Mouse (Mus musculus) ES-E14 (cell line): Measurements from ENCODE around the gene Tceal3. TPM values are rescaled to one million over a fixed set of nuclear protein-coding genes. Genes with fewer than 3 reads are reported as not detected.
A peak's percentile ranks its signal among the peaks of the same experiment; 100 is the strongest.
"Not testable (repeated sequence)": the region's sequence is repeated elsewhere in the genome, so short reads cannot be mapped to it uniquely, and the experiment has no call there.

Experiments used
- DNase-seq: peaks from one replicate; pipeline ENCODE4 v3.0.0-alpha.2; 2013; ENCODE audit warnings: low read depth, low spot score
- H3K27ac ChIP-seq: 2 replicates; pipeline ENCODE4 v1.5.1; 2012; ENCODE audit warnings: low read depth, mild to moderate bottlenecking, low read length, moderate library complexity, mixed read lengths; ENCODE audit not compliant: poor library complexity, insufficient read depth, severe bottlenecking
- H3K36me3 ChIP-seq: 2 replicates; pipeline ENCODE4 v1.6.1; 2012; ENCODE audit warnings: mild to moderate bottlenecking, low read length, moderate library complexity, mixed read lengths; ENCODE audit not compliant: control insufficient read depth, poor library complexity, insufficient read depth, severe bottlenecking
- H3K4me1 ChIP-seq, 2 experiments: fragments of 150-350 bp in 1 of 2; sonication (generic) in 1 of 2; 2 replicates each; pipeline ENCODE4 v1.6.1; 2012; ENCODE audit warnings: low read length in 2 of 2, mild to moderate bottlenecking in 1 of 2, mixed read lengths in 1 of 2; ENCODE audit not compliant: control insufficient read depth in 2 of 2, insufficient read depth in 2 of 2, poor library complexity in 1 of 2
- H3K4me3 ChIP-seq, 2 experiments: fragments of 150-350 bp in 1 of 2; sonication (generic) in 1 of 2; 2 replicates each; pipeline ENCODE4 v1.5.1; 2012; ENCODE audit warnings: low read length in 2 of 2, low read depth in 1 of 2, mild to moderate bottlenecking in 1 of 2, mixed read lengths in 1 of 2; ENCODE audit not compliant: insufficient read depth in 1 of 2, poor library complexity in 1 of 2, severe bottlenecking in 1 of 2
- H3K9ac ChIP-seq: 2 replicates; pipeline ENCODE4 v1.6.1; 2012; ENCODE audit warnings: low read depth, mild to moderate bottlenecking, low read length, mixed read lengths; ENCODE audit not compliant: poor library complexity, insufficient read depth, severe bottlenecking
- H3K9me3 ChIP-seq: fragments of 150-350 bp; sonication (generic); 2 replicates; pipeline ENCODE4 v1.6.1; 2012; ENCODE audit warnings: low read depth, mild to moderate bottlenecking, low read length; ENCODE audit not compliant: control insufficient read depth, insufficient read depth
- CHD2 ChIP-seq: IDR thresholded peaks from 2 replicates; pipeline ENCODE4 v1.6.1; 2014; ENCODE audit warnings: mild to moderate bottlenecking, low read depth, low read length, inconsistent platforms
- HCFC1 ChIP-seq: IDR thresholded peaks from 2 replicates; pipeline ENCODE4 v1.6.1; 2012; ENCODE audit warnings: low read length, inconsistent platforms, borderline replicate concordance; ENCODE audit not compliant: insufficient read depth
- MAFK ChIP-seq: IDR thresholded peaks from 2 replicates; pipeline ENCODE4 v1.6.1; 2014; ENCODE audit warnings: mild to moderate bottlenecking, low read depth, low read length, inconsistent platforms; ENCODE audit not compliant: insufficient read depth
- ZC3H11A ChIP-seq: IDR thresholded peaks from 2 replicates; pipeline ENCODE4 v1.6.1; 2012; ENCODE audit warnings: low read depth, mild to moderate bottlenecking, inconsistent platforms, low read length, borderline replicate concordance
- ZNF384 ChIP-seq: IDR thresholded peaks from 2 replicates; pipeline ENCODE4 v1.6.1; 2012; ENCODE audit warnings: low read depth, low read length, inconsistent platforms
- in situ Hi-C, 2 experiments: fragments of 600-800 bp; cut with MboI; formaldehyde crosslinking; loops; one replicate each; pipeline ENCODE4 v1.15.1; 2025; ENCODE audit warnings: low sequenced_read_pairs in 2 of 2, inconsistent platforms in 1 of 2; ENCODE audit not compliant: unreplicated experiment in 2 of 2
- total RNA-seq: library from RNA; depleted of rRNA; stranded (reverse); fragments of 300-350 nt; gene quantifications from 2 replicates; pipeline ENCODE4 v1.2.3, GENCODE M21; 2012; rRNA removed

Tceal3 gene
- total RNA-seq, 1 experiment, result not detected

DNA sequence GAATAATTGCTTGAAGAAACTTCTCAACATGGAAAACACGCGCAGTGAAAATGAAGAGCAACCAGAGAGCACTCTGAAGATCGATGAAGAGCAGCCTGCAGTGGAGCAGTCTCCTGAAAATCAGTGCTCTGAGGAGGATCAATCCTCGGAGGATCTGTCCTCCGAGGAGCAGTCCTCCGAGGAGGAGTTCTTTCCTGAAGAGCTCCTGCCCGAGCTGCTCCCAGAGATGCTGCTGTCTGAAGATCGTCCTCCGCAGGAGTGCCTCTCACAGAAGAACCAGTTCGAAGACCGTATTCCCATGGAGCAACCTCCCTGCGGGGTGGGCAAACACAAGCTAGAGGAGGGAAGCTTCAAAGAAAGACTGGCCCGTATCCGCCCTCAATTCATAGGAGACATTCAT lies 118.1 kb downstream of the Tceal3 start:
- H3K9ac ChIP-seq, result peak overlapping the region; percentile 58; the same call in 1 of the 2 replicates
- H3K4me1 ChIP-seq, result no peaks in the 10 kb centered on the region
- H3K4me3 ChIP-seq, result peak overlapping the region; percentile 67 to 79
- in situ Hi-C loops, result no loop called here
- no peaks in the 10 kb centered on the region for H3K9me3 ChIP-seq
- H3K27ac ChIP-seq, result no peak overlapping the region
- H3K36me3 ChIP-seq, result no peaks in the 10 kb centered on the region
- TF ChIP-seq CHD2 (no peak), ZNF384 (no peak), HCFC1 (no peak), ZC3H11A (no peak), MAFK (no peak)
- DNase-seq, result no peak

DNA sequence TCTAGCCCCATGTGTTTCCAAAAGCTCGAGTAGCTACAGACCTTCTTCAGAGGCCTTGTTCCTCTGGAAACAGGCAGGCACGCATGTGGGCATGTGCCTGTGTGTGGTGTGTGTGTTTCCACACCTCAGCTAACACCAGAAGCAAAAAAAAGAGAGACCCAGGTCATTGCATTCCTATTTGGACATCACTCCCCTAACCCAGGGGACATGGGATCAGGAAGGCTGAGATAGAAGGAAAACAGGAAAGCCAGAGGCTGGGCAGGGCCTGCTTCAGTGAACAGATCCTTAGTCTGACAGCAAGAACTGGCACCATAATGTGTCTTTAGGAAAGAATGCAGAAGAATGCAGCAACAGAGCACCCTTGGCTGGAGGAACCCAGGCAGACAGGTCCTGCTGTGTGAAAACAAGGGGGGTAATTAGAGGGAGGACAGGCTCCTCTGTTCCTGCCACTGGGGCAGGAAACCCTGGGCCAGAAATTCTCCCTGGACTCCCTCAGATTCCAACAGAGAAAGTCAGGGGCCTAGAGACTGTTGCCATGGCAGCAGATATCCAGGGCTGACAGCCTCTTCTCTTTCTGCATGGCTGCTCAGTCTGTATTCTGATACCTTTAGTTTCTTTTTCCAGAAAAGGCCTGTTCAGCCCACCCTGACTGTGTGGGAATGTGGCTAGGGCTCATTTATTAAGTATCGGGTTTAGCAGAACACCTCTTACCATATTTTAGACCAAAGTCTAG lies 124.3 kb downstream of the Tceal3 start:
- H3K36me3 ChIP-seq, H3K9me3 ChIP-seq, H3K9ac ChIP-seq, H3K4me3 ChIP-seq, H3K27ac ChIP-seq, H3K4me1 ChIP-seq, in situ Hi-C loops, DNase-seq: not testable (repeated sequence)

Other genes with a start within 250 kb of the Tceal3 start
- gene Kir3dl1, start 72.8 kb upstream of the Tceal3 start, total RNA-seq, result not detected in 2 replicates
- gene Kir3dl2, start 46.8 kb upstream of the Tceal3 start, total RNA-seq, result not detected in 2 replicates
- 0.53 and 0.67 TPM in 2 replicates for gene Tceal1, start 117.1 kb downstream of the Tceal3 start, total RNA-seq
- gene Morf4l2, start 152.8 kb downstream of the Tceal3 start, total RNA-seq, result 236 and 337 TPM in 2 replicates
- gene Glra4, start 189.3 kb downstream of the Tceal3 start, total RNA-seq, result not detected in 2 replicates
- 2.2 and 3.1 TPM in 2 replicates for gene Plp1, start 231.8 kb downstream of the Tceal3 start, total RNA-seq